Mouse (Mus musculus): ENCODE results near the gene Ucn2. TPM values are rescaled to one million over a fixed set of nuclear protein-coding genes. Genes with fewer than 3 reads are reported as not detected.

The Ucn2 gene
- polyA plus RNA-seq, 1 experiment from 2014 or later = not detected

DNA sequence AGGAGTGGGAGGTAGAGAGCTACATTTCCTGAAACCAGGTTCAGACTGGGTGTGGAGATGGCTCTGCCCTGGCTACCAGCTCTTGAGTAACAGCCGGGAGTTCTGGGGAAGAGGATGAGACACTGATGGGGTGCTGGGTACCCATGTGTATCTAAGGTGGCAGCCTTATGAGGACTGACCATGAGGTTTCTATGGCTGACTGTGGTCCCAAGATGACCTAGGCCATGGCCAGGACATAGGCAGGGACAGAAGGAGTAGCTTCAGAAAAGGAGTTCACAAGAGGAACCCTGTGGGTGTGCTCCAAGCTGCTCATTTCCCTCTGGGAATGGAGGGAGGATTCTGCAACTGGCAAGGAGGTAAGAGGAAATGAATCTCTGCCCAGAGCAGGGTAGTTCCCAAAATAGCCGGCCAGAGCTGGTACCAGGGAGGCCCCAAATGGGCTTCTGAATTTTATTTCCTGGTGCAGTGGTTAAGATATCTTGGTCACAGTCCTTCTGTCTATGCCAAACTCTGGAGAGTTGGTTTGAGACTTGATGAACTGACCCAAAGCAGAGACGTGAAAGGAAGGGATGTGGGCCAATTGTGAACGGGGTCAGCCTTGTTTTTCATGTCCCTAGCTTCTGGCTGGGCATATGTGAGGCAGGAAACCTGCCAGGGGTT lies 4.1 kb downstream of the Ucn2 start:
- Histone ChIP-seq H3K9ac (ENCODE audit: low read length) (no peak overlapping the region), H3K27me3 (ENCODE audit: control insufficient read depth, insufficient read depth, low read length) (no peaks in the 10 kb centered on the region), H3K36me3 (ENCODE audit: control insufficient read depth, insufficient read depth, low read length) (no peaks in the 10 kb centered on the region; the same call in 1 of the 2 replicates), H3K27ac (ENCODE audit: low read depth, low read length) (no peak overlapping the region), H3K4me1 (ENCODE audit: control insufficient read depth, insufficient read depth, low read length) (peaks cover 5% of the 10 kb centered on the region), H3K4me2 (ENCODE audit: low read depth) (no peak overlapping the region), H3K4me3 (ENCODE audit: low read depth, low read length) (no peak overlapping the region), H3K9me3 (ENCODE audit: control insufficient read depth, low read length) (no peaks in the 10 kb centered on the region)
- DNase-seq (ENCODE audit: low spot score) = no peak
- no peak for ATAC-seq (ENCODE audit: insufficient read depth, low FRiP score, low TSS enrichment)
- WGBS = 78% methylated on average over 4 of the region's 4 CpGs

DNA sequence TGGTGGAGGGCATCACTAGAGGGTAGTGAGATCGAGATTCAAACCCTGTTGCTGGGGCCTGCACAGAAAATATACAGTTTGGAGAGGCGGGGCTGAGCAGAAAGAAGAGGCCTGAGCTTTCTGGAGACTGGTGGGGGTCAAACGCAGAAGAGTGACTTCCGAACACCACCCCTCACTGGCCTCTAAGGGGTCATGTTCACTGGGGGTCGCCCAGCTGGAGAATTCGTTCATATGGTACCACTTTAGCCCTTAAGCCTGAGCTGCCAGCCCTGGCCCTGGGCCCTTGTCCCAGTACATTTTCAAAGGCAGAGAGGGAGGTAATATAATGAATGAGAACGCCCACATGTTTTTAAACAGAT lies 4.6 kb downstream of the Ucn2 start:
- no peaks in the 10 kb centered on the region for H3K27me3 ChIP-seq (ENCODE audit: control insufficient read depth, insufficient read depth, low read length)
- H3K4me1 ChIP-seq (ENCODE audit: control insufficient read depth, insufficient read depth, low read length) = peaks cover 5% of the 10 kb centered on the region
- H3K9me3 ChIP-seq (ENCODE audit: control insufficient read depth, low read length) = no peaks in the 10 kb centered on the region
- ATAC-seq (ENCODE audit: insufficient read depth, low FRiP score, low TSS enrichment) = no peak
- no peak overlapping the region for H3K4me3 ChIP-seq (ENCODE audit: low read depth, low read length)
- H3K36me3 ChIP-seq (ENCODE audit: control insufficient read depth, insufficient read depth, low read length) = no peaks in the 10 kb centered on the region; the same call in 1 of the 2 replicates
- H3K9ac ChIP-seq (ENCODE audit: low read length) = no peak overlapping the region; the same call in 1 of the 2 replicates
- no peak overlapping the region for H3K27ac ChIP-seq (ENCODE audit: low read depth, low read length)
- no peak for DNase-seq (ENCODE audit: low spot score)
- no peak overlapping the region for H3K4me2 ChIP-seq (ENCODE audit: low read depth)
- WGBS = 74% methylated on average over 7 of the region's 7 CpGs

DNA sequence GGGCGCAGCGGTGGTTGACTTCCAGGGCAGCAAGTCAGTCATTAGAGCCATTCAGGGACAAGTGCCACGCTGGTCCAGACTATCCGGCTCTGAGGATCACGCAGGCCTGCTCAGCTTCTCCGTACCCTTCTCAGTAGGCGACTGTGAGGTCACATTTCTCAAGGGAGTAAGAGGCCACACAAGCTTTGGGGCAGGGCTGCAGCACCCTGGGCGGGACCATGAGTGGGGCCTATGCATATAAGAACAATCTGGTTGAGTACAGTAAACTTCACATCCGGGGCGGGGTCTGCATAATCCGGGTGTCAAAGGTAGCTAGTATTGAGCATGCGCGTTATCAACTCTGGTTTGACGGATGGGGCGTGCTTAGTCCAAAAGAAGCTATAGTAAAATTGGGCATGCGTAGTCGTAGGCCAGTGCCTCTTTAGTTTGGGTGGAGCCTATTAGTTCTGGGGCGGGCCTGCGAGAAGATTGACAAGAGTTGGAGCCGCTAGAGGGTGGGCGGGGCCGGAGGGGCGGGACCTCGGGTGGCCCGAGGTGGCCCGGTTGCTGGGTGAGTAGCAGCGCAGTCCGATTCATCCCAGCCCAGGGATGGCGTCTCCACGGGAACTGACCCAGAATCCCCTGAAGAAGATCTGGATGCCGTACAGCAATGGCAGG lies 5.7 kb downstream of the Ucn2 start, which contains the start of gene Pfkfb4:
Gene Pfkfb4 (plus strand): TSS at position 351 of the 657 bp plus-strand sequence.
- Histone ChIP-seq H3K9me3 (ENCODE audit: control insufficient read depth, low read length) (no peaks in the 10 kb centered on the region), H3K27me3 (ENCODE audit: control insufficient read depth, insufficient read depth, low read length) (no peaks in the 10 kb centered on the region), H3K36me3 (ENCODE audit: control insufficient read depth, insufficient read depth, low read length) (no peaks in the 10 kb centered on the region; the same call in 1 of the 2 replicates), H3K9ac (ENCODE audit: low read length) (peak within 1 kb of the TSS; percentile 72), H3K27ac (ENCODE audit: low read depth, low read length) (peak within 1 kb of the TSS; percentile 70), H3K4me3 (ENCODE audit: low read depth, low read length) (peak within 1 kb of the TSS; percentile 52), H3K4me1 (ENCODE audit: control insufficient read depth, insufficient read depth, low read length) (peaks cover 5% of the 10 kb centered on the region), H3K4me2 (ENCODE audit: low read depth) (peak within 1 kb of the TSS; percentile 80)
- ATAC-seq (ENCODE audit: insufficient read depth, low FRiP score, low TSS enrichment) (peak; percentile 93), DNase-seq (ENCODE audit: low spot score) (peak; percentile 92)
- WGBS = 2% methylated on average over 31 of the region's 31 CpGs

DNA sequence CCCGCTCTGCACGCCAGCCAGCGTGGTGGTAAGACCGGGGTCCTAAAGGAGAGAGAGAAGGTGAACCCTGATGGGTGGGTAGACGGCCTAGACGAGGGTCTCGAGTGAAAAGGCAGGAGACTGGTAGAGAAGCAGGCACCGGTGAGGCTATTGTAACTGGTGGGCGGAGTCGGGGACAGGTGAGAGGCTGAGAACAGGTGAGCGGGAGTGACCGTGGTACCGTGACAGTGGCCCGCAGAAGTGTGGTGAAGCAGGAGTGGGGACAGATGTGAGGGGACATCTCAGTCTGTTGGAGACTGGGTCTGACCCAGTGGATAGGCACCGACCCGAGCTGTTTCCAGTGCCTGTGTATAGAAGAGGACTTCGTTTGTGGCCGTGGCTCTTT lies 6.3 kb downstream of the Ucn2 start:
- Histone ChIP-seq H3K36me3 (ENCODE audit: control insufficient read depth, insufficient read depth, low read length) (no peaks in the 10 kb centered on the region; the same call in 1 of the 2 replicates), H3K9ac (ENCODE audit: low read length) (peak overlapping the region; percentile 72), H3K27me3 (ENCODE audit: control insufficient read depth, insufficient read depth, low read length) (no peaks in the 10 kb centered on the region), H3K9me3 (ENCODE audit: control insufficient read depth, low read length) (no peaks in the 10 kb centered on the region), H3K4me2 (ENCODE audit: low read depth) (peak overlapping the region; percentile 80), H3K4me3 (ENCODE audit: low read depth, low read length) (peak overlapping the region; percentile 52), H3K27ac (ENCODE audit: low read depth, low read length) (no peak overlapping the region), H3K4me1 (ENCODE audit: control insufficient read depth, insufficient read depth, low read length) (peaks cover 5% of the 10 kb centered on the region)
- 10% methylated on average over 18 of the region's 18 CpGs for WGBS
- DNase-seq (ENCODE audit: low spot score) = no peak
- no peak for ATAC-seq (ENCODE audit: insufficient read depth, low FRiP score, low TSS enrichment)

DNA sequence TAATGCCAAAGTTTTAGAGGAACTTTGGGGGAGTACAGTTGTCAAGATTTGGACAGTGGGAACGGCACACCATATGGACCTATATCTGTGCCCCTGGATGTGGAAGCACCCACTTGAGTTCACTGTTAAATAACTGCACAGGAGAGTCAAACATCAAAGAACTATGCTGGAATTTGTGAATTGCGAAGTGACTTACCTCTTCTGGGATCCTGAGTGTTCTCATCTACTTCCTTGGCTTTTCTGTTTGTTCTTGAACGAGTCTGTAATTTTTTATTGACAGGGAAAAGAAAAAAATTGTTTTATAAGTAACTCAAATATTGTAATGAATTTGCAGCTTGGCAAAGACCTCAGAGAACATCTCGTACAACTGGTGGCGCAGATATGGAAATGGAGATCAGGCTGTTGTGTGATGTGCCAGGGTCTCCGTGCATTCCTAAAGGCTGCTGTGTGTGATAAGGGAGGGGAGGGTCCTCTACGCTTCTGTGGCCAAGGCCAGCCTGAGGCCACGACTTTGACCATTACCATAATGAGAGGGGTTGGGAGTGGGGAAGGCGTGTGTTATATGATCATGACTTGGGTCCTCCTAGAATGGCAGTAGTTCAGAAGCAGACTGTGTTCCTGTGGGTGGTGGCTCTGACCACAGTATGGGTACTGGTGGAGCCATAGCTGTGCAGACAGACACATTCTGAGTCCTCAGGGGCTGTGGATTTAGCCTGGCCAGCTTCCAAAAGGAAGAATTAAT lies 7.0 kb downstream of the Ucn2 start:
- no peak overlapping the region for H3K27ac ChIP-seq (ENCODE audit: low read depth, low read length)
- no peak for DNase-seq (ENCODE audit: low spot score)
- ATAC-seq (ENCODE audit: insufficient read depth, low FRiP score, low TSS enrichment) = no peak
- peak overlapping the region; percentile 72; the same call in 1 of the 2 replicates for H3K9ac ChIP-seq (ENCODE audit: low read length)
- no peaks in the 10 kb centered on the region for H3K9me3 ChIP-seq (ENCODE audit: control insufficient read depth, low read length)
- WGBS = 84% methylated on average over 9 of the region's 9 CpGs
- peak overlapping the region; percentile 52; the same call in 1 of the 2 replicates for H3K4me3 ChIP-seq (ENCODE audit: low read depth, low read length)
- H3K4me1 ChIP-seq (ENCODE audit: control insufficient read depth, insufficient read depth, low read length) = peaks cover 5% of the 10 kb centered on the region
- H3K36me3 ChIP-seq (ENCODE audit: control insufficient read depth, insufficient read depth, low read length) = no peaks in the 10 kb centered on the region; the same call in 1 of the 2 replicates
- peak overlapping the region; percentile 80 for H3K4me2 ChIP-seq (ENCODE audit: low read depth)
- no peaks in the 10 kb centered on the region for H3K27me3 ChIP-seq (ENCODE audit: control insufficient read depth, insufficient read depth, low read length)

DNA sequence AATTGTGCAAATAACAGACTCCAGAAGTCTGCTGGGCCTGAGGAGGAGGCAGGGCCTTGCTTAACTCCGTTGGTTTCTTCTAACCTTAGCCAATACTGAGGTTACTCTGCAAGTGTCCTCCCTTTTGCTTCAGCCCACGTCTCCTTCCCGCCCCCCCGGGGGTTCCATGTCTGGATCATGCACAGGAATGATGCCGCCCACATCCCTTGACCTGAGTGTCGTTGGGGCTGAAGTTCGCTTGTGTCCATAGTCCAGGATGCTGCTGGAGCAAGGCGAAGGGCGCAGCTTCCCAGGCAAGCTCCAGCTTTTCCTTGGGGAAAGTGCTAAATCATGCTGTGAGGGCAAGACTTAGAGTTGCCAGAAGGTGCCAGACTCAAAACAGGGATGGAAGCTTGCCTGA lies 10.6 kb downstream of the Ucn2 start:
- Histone ChIP-seq H3K27ac (ENCODE audit: low read depth, low read length) (no peak overlapping the region), H3K4me1 (ENCODE audit: control insufficient read depth, insufficient read depth, low read length) (peaks cover 5% of the 10 kb centered on the region), H3K36me3 (ENCODE audit: control insufficient read depth, insufficient read depth, low read length) (no peaks in the 10 kb centered on the region; the same call in 1 of the 2 replicates), H3K9me3 (ENCODE audit: control insufficient read depth, low read length) (no peaks in the 10 kb centered on the region), H3K4me3 (ENCODE audit: low read depth, low read length) (no peak overlapping the region), H3K4me2 (ENCODE audit: low read depth) (no peak overlapping the region), H3K27me3 (ENCODE audit: control insufficient read depth, insufficient read depth, low read length) (no peaks in the 10 kb centered on the region), H3K9ac (ENCODE audit: low read length) (no peak overlapping the region)
- DNase-seq (ENCODE audit: low spot score) = no peak
- ATAC-seq (ENCODE audit: insufficient read depth, low FRiP score, low TSS enrichment) = no peak
- 78% methylated on average over 9 of the region's 9 CpGs for WGBS

DNA sequence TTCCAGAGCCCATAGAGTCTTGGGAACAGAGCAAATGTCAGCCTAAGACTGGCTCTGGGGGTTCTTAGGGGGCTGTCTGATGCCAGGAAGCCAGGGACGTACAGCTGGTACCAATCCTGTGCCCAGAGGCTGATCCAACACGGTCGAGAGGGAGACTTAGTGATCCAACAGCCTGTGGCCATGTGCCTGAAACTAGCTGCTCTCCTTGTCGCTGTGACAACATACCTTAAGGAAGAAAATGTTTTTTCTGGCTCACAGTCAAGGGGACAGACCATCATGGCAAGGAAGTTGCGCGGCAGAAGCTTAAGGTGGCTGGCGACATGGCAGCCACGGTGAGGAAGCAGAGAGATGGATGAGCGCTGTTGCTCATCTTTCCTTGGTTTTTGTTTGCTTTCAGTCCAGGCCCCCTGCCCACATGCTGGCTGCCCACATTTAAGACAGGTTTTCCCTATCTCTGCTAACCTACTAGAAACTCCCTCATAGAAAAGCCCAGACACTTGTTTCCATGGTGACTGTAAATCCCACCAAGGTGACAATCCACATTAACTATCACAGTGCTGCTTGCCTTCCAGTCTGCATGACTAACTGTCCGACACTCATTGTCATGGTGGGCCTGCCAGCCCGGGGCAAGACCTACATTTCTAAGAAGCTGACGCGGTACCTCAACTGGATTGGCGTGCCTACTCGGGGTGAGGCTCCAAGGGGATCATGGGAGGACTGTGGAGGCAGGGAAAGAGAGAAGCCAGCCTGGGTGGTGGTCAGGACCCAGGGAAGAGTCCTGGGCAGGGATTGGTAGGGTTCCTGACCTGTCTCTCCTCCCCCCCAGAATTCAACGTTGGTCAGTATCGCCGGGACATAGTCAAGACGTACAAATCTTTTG lies 12.7 kb downstream of the Ucn2 start:
- 87% methylated on average over 19 of the region's 19 CpGs for WGBS
- Histone ChIP-seq H3K27ac (ENCODE audit: low read depth, low read length) (no peak overlapping the region), H3K36me3 (ENCODE audit: control insufficient read depth, insufficient read depth, low read length) (no peaks in the 10 kb centered on the region), H3K4me1 (ENCODE audit: control insufficient read depth, insufficient read depth, low read length) (no peaks in the 10 kb centered on the region), H3K9ac (ENCODE audit: low read length) (no peak overlapping the region), H3K4me2 (ENCODE audit: low read depth) (no peak overlapping the region), H3K27me3 (ENCODE audit: control insufficient read depth, insufficient read depth, low read length) (no peaks in the 10 kb centered on the region), H3K4me3 (ENCODE audit: low read depth, low read length) (no peak overlapping the region), H3K9me3 (ENCODE audit: control insufficient read depth, low read length) (no peaks in the 10 kb centered on the region)
- ATAC-seq (ENCODE audit: insufficient read depth, low FRiP score, low TSS enrichment) (no peak), DNase-seq (ENCODE audit: low spot score) (no peak)

DNA sequence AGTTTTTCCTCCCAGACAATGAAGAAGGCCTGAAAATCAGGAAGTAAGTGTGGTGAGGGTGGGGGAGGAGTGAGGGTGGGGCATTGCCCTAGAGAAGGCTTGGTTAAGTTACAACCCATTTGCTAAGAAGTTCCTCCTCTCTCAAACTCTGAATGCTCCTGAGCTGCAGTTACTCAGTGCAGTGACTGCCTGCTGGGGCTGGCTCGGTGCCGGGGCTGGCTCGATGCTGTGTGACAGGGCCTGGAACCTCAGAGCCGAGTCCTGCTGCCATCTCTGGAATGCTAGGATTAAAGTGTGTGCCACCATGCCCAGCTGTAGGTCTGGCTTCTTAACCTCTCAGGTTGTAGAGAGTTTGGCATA lies 13.3 kb downstream of the Ucn2 start:
- no peak for DNase-seq (ENCODE audit: low spot score)
- Histone ChIP-seq H3K9ac (ENCODE audit: low read length) (no peak overlapping the region), H3K4me1 (ENCODE audit: control insufficient read depth, insufficient read depth, low read length) (no peaks in the 10 kb centered on the region), H3K4me2 (ENCODE audit: low read depth) (no peak overlapping the region), H3K9me3 (ENCODE audit: control insufficient read depth, low read length) (no peaks in the 10 kb centered on the region), H3K27ac (ENCODE audit: low read depth, low read length) (no peak overlapping the region), H3K27me3 (ENCODE audit: control insufficient read depth, insufficient read depth, low read length) (no peaks in the 10 kb centered on the region), H3K4me3 (ENCODE audit: low read depth, low read length) (no peak overlapping the region), H3K36me3 (ENCODE audit: control insufficient read depth, insufficient read depth, low read length) (no peaks in the 10 kb centered on the region)
- no peak for ATAC-seq (ENCODE audit: insufficient read depth, low FRiP score, low TSS enrichment)
- 87% methylated on average over 4 of the region's 4 CpGs for WGBS

All from neural tube, embryonic 11.5 days (tissue).